Mouse (Mus musculus): ENCODE measurements around the gene Atf2.

Atf2 gene

DNA sequence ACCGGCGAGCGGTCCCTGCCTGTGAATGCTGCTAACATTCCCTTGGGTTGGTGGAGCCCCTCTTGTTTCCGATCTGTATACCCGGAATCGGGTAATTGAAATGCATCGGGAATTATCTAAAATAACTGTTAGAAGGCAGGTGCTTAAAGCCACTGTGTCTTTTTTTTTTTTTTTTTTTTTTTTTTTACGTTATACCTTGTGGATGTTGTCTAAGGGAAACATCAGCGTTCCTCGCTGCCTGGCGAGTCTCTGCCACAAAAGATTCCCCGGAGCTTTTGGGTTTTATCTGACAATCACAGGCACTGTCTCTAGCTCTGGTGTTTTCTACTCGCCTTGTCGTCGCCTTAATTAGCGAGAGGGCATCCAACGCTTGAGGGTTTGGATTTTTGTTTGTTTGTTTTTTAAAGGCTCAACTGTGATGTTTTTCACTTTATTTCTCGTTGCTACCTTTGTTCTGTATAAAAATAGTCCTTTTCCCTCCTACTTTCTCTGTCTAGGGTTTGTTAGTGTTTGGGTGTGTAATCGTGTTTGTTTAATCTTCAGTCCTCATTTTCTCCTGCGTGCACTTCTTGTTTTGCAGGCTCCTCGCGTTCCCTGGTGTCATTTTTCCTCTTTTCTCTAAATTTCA lies 116.6 kb downstream of the Atf2 start:
- DNase-seq (ENCODE audit: low read depth, low spot score): no peak

DNA sequence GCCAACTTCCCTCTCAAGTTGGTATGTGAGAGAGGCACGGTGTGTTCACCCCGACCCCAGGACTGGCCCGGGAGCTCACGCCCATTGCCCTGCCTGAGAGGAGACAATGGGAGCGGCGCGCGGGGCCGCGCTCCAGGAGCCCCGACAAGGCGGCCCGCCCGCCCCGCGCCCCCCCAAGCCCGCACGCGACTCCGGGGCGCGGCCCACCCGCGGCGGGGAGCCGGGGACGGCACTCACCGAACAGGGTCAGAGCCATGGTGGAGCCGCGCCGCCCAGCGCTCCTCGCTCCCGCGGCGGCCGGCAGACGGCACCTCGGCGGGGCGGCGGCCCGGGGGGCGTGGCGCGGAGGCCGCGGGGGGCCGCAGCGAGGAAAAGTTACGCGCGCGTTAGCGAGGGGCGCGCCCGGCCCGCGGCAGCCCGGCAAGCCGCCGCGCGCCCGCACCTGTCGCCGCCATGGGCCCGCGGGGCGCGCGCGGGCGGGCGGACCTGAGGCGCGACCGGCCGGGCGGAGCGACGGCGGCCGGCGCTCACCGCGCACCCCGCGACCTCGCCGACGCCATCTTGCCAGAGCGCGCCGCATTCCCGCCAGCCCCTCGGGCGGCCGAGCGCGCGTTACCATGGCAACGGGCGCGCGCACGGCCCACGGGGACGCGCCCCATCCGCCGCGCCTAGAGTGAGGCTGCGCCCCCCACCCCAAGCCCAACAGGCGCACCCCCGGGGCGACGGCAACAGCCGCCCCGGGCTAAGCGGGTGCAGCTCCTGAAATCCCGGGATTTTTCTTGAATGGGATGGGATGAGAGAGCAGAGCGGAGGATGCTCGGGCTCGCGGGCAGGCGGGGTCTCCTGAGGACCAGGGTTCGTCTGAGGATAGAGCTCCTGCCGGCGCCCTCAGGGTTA lies 117.4 kb downstream of the Atf2 start, which contains the start of gene Chn1:
TSS of gene Chn1 (minus strand) at position 561 of the 897 bp plus-strand sequence.
- DNase-seq (ENCODE audit: low read depth, low spot score): peak; percentile 34

GRCm38 (mm10) chr2:73772945-73773344 lies 119.5 kb downstream of the Atf2 start:
- DNase-seq (ENCODE audit: low read depth, low spot score): no peak

DNA sequence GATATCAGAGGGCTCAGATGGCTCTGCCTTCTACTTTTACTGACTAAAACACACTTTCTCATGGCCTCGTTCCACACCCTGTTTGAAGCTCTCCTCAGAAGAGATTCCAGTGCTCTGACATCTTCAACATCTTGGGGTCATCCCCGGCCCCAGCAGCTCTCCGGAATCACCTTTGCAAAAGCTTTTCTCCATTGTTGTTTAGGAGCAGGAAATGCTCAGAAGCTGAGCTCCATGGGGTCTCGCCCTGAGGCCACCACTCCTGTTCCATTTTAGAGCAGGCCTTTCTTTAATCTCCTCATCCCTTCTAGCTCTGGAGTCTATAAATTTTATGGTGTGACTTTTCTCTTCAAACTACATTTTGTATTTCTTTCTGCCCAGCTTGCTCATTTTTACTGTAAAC lies 123.8 kb downstream of the Atf2 start:
- no peak for DNase-seq (ENCODE audit: low read depth, low spot score)

Measured in CD4-positive helper T cell, adult 2 months (primary cell).